Comparison of ENCODE assay signal across 9 mouse cellular contexts in genomic region chr3:22078529-22078928, GRCm38 (mm10). TPM values are rescaled to one million over a fixed set of nuclear protein-coding genes. Genes with fewer than 3 reads are reported as not detected.
DNase-seq lines count a peak whose midpoint lies in the region; ATAC-seq and TF ChIP-seq lines count a peak whose summit lies in the region.
"Had no signal": no experiment of that assay in that cellular context is flagged by ENCODE, and none has a peak within 500 bp of the region (broad histone marks: within the 10 kb centered on the region; RNA-seq: fewer than 3 reads in every experiment).

No protein-coding gene starts in this region.

- H3K9me3 ChIP-seq in forebrain, embryonic 14.5 days (replicated peaks; ENCODE audit: control insufficient read depth, low read length): no peaks in the 10 kb centered on the region
- no peaks in the 10 kb centered on the region for H3K9me3 ChIP-seq in liver, embryonic 14.5 days (ENCODE audit: control insufficient read depth, low read length)

- H3K4me1 ChIP-seq in heart, adult 2 months (ENCODE audit: control insufficient read depth, insufficient read depth, low read length): peaks cover 11% of the 10 kb centered on the region
- peaks cover 28% of the 10 kb centered on the region for H3K4me1 ChIP-seq in forebrain, embryonic 14.5 days (ENCODE audit: control insufficient read depth, insufficient read depth, low read length)
- H3K4me1 ChIP-seq in liver, embryonic 14.5 days (replicated peaks; ENCODE audit: control insufficient read depth in 2 of 2, insufficient read depth in 2 of 2, low read length in 1 of 2): peaks cover 33 to 43% of the 10 kb centered on the region in 2 experiments

- ATAC-seq in forebrain, embryonic 14.5 days: no peak
- no peak for ATAC-seq in liver, embryonic 14.5 days (ENCODE audit: insufficient read depth)
- ATAC-seq: inflammation-experienced regulatory T-cells, adult 6 months had no signal

- no peak for DNase-seq in heart, adult 2 months
- no peak for DNase-seq in heart, postnatal 36 days
- DNase-seq in forebrain, embryonic 14.5 days (ENCODE audit: low spot score): no peak
- no peak for DNase-seq in liver, embryonic 14.5 days (ENCODE audit: low read depth in 3 of 3, low spot score in 3 of 3)
- DNase-seq in adrenal gland, adult 2 months: no peak
- DNase-seq in kidney, postnatal 10 days: no peak
- DNase-seq in ovary, postnatal 36 days (ENCODE audit: low spot score): no peak

- H3K4me3 ChIP-seq in heart, adult 2 months: no peak overlapping the region; the same call in 1 of the 2 replicates
- H3K4me3 ChIP-seq in C2C12 (ENCODE audit: insufficient read depth, poor library complexity, severe bottlenecking): peak overlapping the region; percentile 82
- H3K4me3 ChIP-seq in forebrain, embryonic 14.5 days (ENCODE audit: low read depth, low read length): peak overlapping the region; percentile 89
- peak overlapping the region; percentile 31 to 78 for H3K4me3 ChIP-seq in liver, embryonic 14.5 days (ENCODE audit: insufficient read depth in 1 of 2, low read depth in 2 of 2, low read length in 2 of 2)

- intact Hi-C loops in heart, adult 2 months (cut with DNase I): loop anchor here (5.0 to 10.0 kb wide), 8 partner anchors 71 to 1424 kb away; no protein-coding TSS in a partner anchor
- intact Hi-C loops in heart, postnatal 36 days (cut with DNase I): loop anchor here (5.0 to 10.0 kb wide), 10 partner anchors 109 to 1421 kb away; no protein-coding TSS in a partner anchor

- TF ChIP-seq EP300 in heart, adult 2 months (IDR thresholded peaks at IDR 0.05; ENCODE audit: insufficient read depth, low read depth, low read length): no peak
- no peak for TF ChIP-seq EP300 in liver, embryonic 14.5 days (IDR thresholded peaks at IDR 0.05; ENCODE audit: low read depth)

- no peak for TF ChIP-seq CTCF in heart, adult 2 months (IDR thresholded peaks at IDR 0.05)
- no peak for TF ChIP-seq CTCF in C2C12 (IDR thresholded peaks at IDR 0.05; ENCODE audit: control insufficient read depth, insufficient read depth, insufficient read length)
- TF ChIP-seq CTCF in liver, embryonic 14.5 days (IDR thresholded peaks at IDR 0.05; ENCODE audit: low read depth): no peak

- H3K9ac ChIP-seq in heart, adult 2 months (ENCODE audit: low read depth, low read length): no peak overlapping the region
- no peak overlapping the region for H3K9ac ChIP-seq in forebrain, embryonic 14.5 days (ENCODE audit: low read length)
- H3K9ac ChIP-seq in liver, embryonic 14.5 days (replicated peaks): peak overlapping the region; percentile 88

- H3K79me2 ChIP-seq in heart, adult 2 months (replicated peaks; ENCODE audit: control insufficient read depth, insufficient read depth, low read length): peaks cover 6% of the 10 kb centered on the region
- H3K79me2 ChIP-seq in C2C12 (ENCODE audit: control insufficient read depth, insufficient read depth): peaks cover 68% of the 10 kb centered on the region

- 74% methylated on average over 3 of the region's 3 CpGs for WGBS in heart, adult 2 months
- 31% methylated on average over 3 of the region's 3 CpGs for WGBS in forebrain, embryonic 14.5 days
- 34% methylated on average over 3 of the region's 3 CpGs for WGBS in liver, embryonic 14.5 days (ENCODE audit: insufficient replicate concordance)

- peak overlapping the region; percentile 65 for H3K4me2 ChIP-seq in forebrain, embryonic 14.5 days (ENCODE audit: low read length)
- H3K4me2 ChIP-seq in liver, embryonic 14.5 days (ENCODE audit: low read depth): peak overlapping the region; percentile 91

- no peaks in the 10 kb centered on the region; the same call in 1 of the 2 replicates for H3K36me3 ChIP-seq in heart, adult 2 months (ENCODE audit: control insufficient read depth, insufficient read depth, low read length)
- H3K36me3 ChIP-seq in C2C12 (ENCODE audit: control insufficient read depth, insufficient read depth): no peaks in the 10 kb centered on the region
- no peaks in the 10 kb centered on the region for H3K36me3 ChIP-seq in forebrain, embryonic 14.5 days (ENCODE audit: control insufficient read depth, insufficient read depth, low read length)
- H3K36me3 ChIP-seq in liver, embryonic 14.5 days (replicated peaks; ENCODE audit: control insufficient read depth, insufficient read depth, low read depth): no peaks in the 10 kb centered on the region; the same call in 1 of the 2 replicates

- H3K79me3 ChIP-seq in C2C12 (ENCODE audit: low read depth): peaks cover 57% of the 10 kb centered on the region

- no peak for TF ChIP-seq POLR2A in heart, adult 2 months (IDR thresholded peaks at IDR 0.05; ENCODE audit: insufficient read depth, low read depth, low read length)

- peak overlapping the region; percentile 98; the same call in 1 of the 2 replicates for H3K27ac ChIP-seq in heart, adult 2 months
- no peak overlapping the region for H3K27ac ChIP-seq in forebrain, embryonic 14.5 days (ENCODE audit: low read depth, low read length)
- H3K27ac ChIP-seq in liver, embryonic 14.5 days: no peak overlapping the region

- no peak overlapping the region for H3ac ChIP-seq in C2C12 (ENCODE audit: control insufficient read depth, insufficient read length, low read depth)

- H3K27me3 ChIP-seq in heart, adult 2 months (ENCODE audit: control insufficient read depth, insufficient read depth, low read length): no peaks in the 10 kb centered on the region
- H3K27me3 ChIP-seq in C2C12 (ENCODE audit: control insufficient read depth, insufficient read depth, insufficient read length): no peaks in the 10 kb centered on the region
- H3K27me3 ChIP-seq in forebrain, embryonic 14.5 days (replicated peaks; ENCODE audit: control insufficient read depth, insufficient read depth, low read length): no peaks in the 10 kb centered on the region
- H3K27me3 ChIP-seq in liver, embryonic 14.5 days (ENCODE audit: control insufficient read depth, insufficient read depth, low read length): no peaks in the 10 kb centered on the region

TF ChIP-seq in C2C12, 6 proteins besides CTCF, POLR2A, EP300 and RAD21:
- no peak for TF ChIP-seq USF1 (IDR thresholded peaks at IDR 0.05; ENCODE audit: low read depth)

RNA-seq across cellular contexts. Expression of gene Tbl1xr1, which starts 2.1 kb away (rescaled TPM):
- total RNA-seq in heart, adult 2 months (2021): 10 to 100 TPM; 63.2 to 67.2 TPM
- 13.5 and 34.8 TPM in 2 replicates for polyA plus RNA-seq in heart, adult 2 months (2012; rRNA removed)
- 10 to 100 TPM; 74.4 to 80.5 TPM for total RNA-seq in heart, postnatal 36 days (2021)
- polyA plus RNA-seq in C2C12 (2012; fragmentation: generic; extraction: Trizol): 6.1 TPM
- polyA plus RNA-seq in forebrain, embryonic 14.5 days (2014; fragmentation: Nextera tagmentation; extraction: Ambion mirVana): 14.4 and 20.2 TPM in 2 replicates
- polyA plus RNA-seq in liver, embryonic 14.5 days (2012; rRNA removed): 2.7 and 6.5 TPM in 2 replicates
- 3.8 and 6.7 TPM in 2 replicates for polyA plus RNA-seq in liver, embryonic 14.5 days (2014; fragmentation: Nextera tagmentation; extraction: Ambion mirVana)
- 10 to 100 TPM; 70.3 to 84.2 TPM for total RNA-seq in adrenal gland, adult 2 months (2021)
- polyA plus RNA-seq in adrenal gland, adult 2 months (2012; rRNA removed): 49.7 and 53.0 TPM in 2 replicates
